Mouse (Mus musculus) megakaryocyte-erythroid progenitor cell, adult 5 weeks (primary cell): Measurements from ENCODE around the gene Camk2g. TPM values are rescaled to one million over a fixed set of nuclear protein-coding genes. Genes with fewer than 3 reads are reported as not detected.

Experiments
- polyA plus RNA-seq: library from polyadenylated mRNA; stranded (reverse); fragments of >175 nt; gene quantifications from 2 replicates; pipeline ENCODE4 v1.2.3, GENCODE M21; 2012

The Camk2g gene
- polyA plus RNA-seq = 29.5 and 50.9 TPM in 2 replicates

DNA sequence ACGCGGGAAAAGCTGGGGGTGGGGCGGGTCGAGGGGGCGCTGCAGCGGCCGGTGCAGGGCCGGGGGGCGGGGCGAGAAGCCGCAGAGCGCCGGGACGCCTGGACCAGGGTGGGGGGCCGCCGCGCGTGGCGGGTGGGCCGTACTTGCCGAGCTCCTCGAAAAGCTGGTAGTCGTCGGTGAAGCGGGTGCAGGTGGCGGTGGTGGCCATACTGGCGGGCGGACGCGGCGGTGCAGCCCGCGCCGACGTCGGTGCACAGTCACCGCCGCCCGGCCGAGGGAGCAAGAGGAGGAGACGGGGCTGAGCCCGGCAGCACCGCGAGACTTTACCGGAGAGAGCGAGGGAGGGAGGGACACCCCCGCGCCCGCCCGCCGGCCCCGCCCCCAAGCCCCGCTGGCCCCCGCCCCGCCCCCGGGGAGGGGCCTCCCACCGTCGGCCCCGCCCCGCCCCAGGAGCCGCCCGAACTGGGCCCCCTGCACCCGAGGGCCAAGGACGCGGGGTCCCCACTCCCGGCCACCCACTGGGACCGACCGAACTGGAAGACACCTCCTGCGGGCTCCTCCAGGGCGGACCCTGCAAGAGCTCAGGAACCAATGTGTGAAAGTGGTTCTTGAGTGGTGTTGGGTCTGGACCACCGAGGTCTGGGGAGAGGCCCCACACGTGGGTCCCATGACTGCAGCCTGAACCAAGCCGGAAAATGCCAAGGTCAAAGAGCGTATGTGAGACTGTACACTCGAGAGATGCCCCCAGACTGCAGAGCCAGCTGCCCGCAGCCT, at the start of gene Camk2g:
Camk2g (minus strand) TSS at position 331 of the 774 bp plus-strand sequence.

GRCm38 (mm10) chr14:20836171-20836904, 42.5 kb upstream of the Camk2g start, which contains the start of gene Plau:
Plau (plus strand) TSS chr14:20836660.

DNA sequence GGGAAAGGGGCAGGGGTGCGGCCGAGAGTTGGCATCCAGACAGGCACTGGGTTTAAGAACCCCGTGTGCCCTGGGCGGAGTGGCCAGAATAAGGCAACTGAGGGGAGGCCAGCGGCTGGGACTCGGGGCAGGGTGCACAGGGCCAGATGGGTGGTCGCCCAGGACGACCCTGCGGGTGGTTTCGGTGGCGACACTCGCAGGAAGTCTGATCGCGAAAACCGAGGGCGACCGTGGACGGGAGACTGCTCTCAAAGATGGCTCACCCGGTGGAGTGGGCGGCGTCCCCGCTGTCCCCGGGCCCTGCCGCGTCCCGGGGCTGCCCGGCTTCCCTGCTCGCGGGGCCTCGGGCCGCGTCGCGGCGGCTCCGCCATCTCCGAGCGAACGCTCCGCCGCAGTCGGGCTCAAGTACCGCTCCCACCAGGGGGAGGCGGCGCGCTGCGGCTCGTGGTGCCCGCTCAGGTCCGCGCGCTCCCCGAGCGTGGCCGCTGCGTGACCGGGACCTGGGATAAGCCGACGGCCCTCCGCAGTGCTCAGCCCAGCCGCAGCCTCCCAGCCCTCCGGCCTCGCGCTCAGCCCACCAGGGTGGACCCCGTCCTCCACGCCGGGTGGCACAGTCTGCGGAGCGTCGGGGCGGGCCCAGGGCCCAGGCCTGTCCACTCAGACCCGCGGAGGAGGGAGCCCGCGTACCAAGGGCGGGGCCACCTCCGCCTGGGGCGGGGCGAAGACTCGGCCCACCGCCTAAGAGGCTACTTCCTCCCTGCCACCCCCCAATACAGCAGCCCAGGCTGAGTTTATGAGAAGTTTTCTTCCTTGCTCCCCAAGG, 59.7 kb downstream of the Camk2g start, which contains the start of gene Ndst2:
Ndst2 (minus strand) TSS at position 611 of the 823 bp plus-strand sequence.

GRCm38 (mm10) chr14:20707201-20708190, 86.4 kb downstream of the Camk2g start, which contains the start of gene Zswim8:
Zswim8 (plus strand) TSS chr14:20707552.

DNA sequence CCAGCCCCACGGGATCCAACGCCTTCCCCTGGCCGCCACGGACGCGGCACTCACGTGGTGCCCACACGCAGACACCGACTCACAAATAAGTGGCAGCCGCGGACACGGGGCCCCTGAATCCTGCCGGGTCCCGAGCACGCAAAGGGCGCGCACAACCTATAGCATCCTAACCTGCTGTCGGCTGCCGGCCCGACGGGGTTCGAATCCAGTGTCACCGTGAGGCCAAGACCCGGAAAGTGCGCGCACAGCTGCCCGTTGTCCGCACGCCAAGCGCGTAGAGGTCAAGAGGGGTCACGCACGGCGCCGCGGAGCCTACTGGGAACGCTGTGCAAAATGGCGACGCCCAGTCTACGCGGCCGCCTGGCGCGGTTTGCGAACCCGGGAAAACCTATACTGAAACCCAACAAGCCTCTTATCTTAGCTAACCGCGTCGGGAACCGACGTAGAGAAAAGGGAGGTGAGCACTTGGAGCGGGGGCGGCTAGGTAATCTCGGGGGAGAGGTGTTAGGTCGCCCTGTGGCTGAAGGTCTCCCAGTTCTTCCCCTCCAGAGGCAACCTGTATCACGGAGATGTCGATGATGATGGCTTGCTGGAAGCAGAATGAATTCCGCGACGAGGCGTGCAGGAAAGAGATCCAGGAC, 91.0 kb downstream of the Camk2g start, which contains the start of gene Chchd1:
Chchd1 (plus strand) TSS at position 266 of the 641 bp plus-strand sequence.

DNA sequence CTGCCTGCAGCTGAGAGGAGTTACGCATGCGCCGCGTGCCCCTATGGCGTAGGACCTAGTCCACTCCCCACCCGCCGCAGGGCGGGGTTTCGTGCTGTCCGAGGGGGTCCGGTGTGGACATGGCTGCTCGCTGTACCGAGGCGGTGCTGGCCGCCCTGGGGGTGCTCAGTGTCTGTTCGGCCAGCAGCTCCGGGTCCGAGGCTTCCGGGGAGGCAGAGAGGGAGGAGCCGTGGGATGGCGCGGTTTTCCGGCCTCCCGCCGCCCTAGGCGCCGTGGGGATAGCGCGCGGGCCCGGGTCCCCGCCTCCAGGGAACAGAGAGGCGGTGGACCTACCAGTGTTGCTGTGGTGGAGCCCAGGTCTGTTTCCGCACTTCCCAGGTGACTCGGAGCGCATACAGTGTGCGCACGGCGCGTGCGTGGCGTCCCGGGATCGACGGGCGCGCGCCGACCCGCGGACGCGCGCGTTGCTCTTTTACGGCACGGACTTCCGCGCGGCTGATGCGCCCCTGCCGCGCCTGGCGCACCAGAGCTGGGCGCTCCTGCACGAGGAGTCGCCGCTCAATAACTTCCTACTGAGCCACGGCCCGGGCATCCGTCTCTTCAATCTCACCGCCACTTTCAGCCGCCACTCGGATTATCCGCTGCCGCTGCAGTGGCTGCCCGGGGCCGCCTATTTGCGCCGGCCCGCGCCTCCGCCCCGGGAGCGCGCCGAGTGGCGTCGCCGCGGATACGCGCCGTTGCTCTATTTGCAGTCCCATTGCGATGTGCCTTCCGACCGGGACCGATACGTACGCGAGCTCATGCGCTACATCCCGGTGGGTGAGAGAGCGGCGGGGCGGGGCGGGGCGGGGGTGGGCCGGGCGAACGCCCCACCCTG, 98.8 kb downstream of the Camk2g start, which contains the start of gene Fut11:
Fut11 (plus strand) TSS at position 85 of the 877 bp plus-strand sequence.

Other genes with a start within 250 kb of the Camk2g start
- gene Ppp3cb, start 247.5 kb downstream of the Camk2g start, polyA plus RNA-seq = 5.2 and 5.5 TPM in 2 replicates
- gene Usp54, start 153.0 kb downstream of the Camk2g start, polyA plus RNA-seq = 2.2 and 2.7 TPM in 2 replicates
- 0.12 TPM in 1 of 2 replicates, not detected in the other for gene Myoz1, start 137.5 kb downstream of the Camk2g start, polyA plus RNA-seq
- 0.44 and 0.68 TPM in 2 replicates for gene Synpo2l, start 125.7 kb downstream of the Camk2g start, polyA plus RNA-seq
- gene Sec24c, start 119.8 kb downstream of the Camk2g start, polyA plus RNA-seq = 199 and 207 TPM in 2 replicates
- 9.1 and 10.2 TPM in 2 replicates for gene Fut11, start 99.1 kb downstream of the Camk2g start, polyA plus RNA-seq
- gene Chchd1, start 91.1 kb downstream of the Camk2g start, polyA plus RNA-seq = 6.2 and 10.2 TPM in 2 replicates
- 84.3 and 87.9 TPM in 2 replicates for gene Zswim8, start 86.5 kb downstream of the Camk2g start, polyA plus RNA-seq
- gene Ndst2, start 59.5 kb downstream of the Camk2g start, polyA plus RNA-seq = 14.8 and 19.4 TPM in 2 replicates
- gene Plau, start 42.6 kb upstream of the Camk2g start, polyA plus RNA-seq = 0.37 and 0.69 TPM in 2 replicates
- gene Vcl, start 135.3 kb upstream of the Camk2g start, polyA plus RNA-seq = 18.9 and 22.6 TPM in 2 replicates